Mouse (Mus musculus) hindbrain, postnatal 0 days (tissue): Measurements from ENCODE around the gene Gtf2h4. TPM values are rescaled to one million over a fixed set of nuclear protein-coding genes. Genes with fewer than 3 reads are reported as not detected.

Source experiments
- ATAC-seq: fragments of 200-750 bp; cut with Nextera tagmentation; 2 replicates; pipeline ENCODE4 v1.8.0; 2017; ENCODE audit warnings: mild to moderate bottlenecking, moderate TSS enrichment, moderate library complexity
- DNase-seq: peaks from one replicate; pipeline ENCODE4 v3.0.0-alpha.2; 2015; ENCODE audit warnings: low spot score
- H3K27ac ChIP-seq: fragments of 300-500 bp; sonication (generic); 2 replicates; pipeline ENCODE4 v1.5.1; 2014; ENCODE audit warnings: mild to moderate bottlenecking
- H3K27me3 ChIP-seq: fragments of 300-500 bp; sonication (generic); 2 replicates; pipeline ENCODE4 v1.6.1; 2014; ENCODE audit warnings: low read length, mixed read lengths; ENCODE audit not compliant: insufficient read depth
- H3K36me3 ChIP-seq: fragments of 300-500 bp; sonication (generic); 2 replicates; pipeline ENCODE4 v1.6.1; 2014; ENCODE audit warnings: low read length, mixed read lengths; ENCODE audit not compliant: insufficient read depth
- H3K4me1 ChIP-seq: fragments of 300-500 bp; sonication (generic); 2 replicates; pipeline ENCODE4 v1.6.1; 2014; ENCODE audit warnings: antibody characterized with exemption, low read length, mixed read lengths; ENCODE audit not compliant: insufficient read depth
- H3K4me2 ChIP-seq: fragments of 300-500 bp; sonication (generic); 2 replicates; pipeline ENCODE4 v1.6.1; 2014; ENCODE audit warnings: low read depth, mild to moderate bottlenecking, low read length, moderate library complexity, mixed read lengths
- H3K4me3 ChIP-seq: fragments of 300-500 bp; sonication (generic); 2 replicates; pipeline ENCODE4 v1.5.1; 2014; ENCODE audit warnings: low read length
- H3K9ac ChIP-seq: fragments of 300-500 bp; sonication (generic); replicated peaks from 2 replicates; pipeline ENCODE4 v1.6.1; 2014; ENCODE audit warnings: mild to moderate bottlenecking, low read length, moderate library complexity, mixed read lengths
- H3K9me3 ChIP-seq: fragments of 300-500 bp; sonication (generic); 2 replicates; pipeline ENCODE4 v1.6.1; 2016; ENCODE audit warnings: low read length, mixed read lengths
- CTCF ChIP-seq: IDR thresholded peaks from 2 replicates; pipeline ENCODE4 v1.5.1; 2016; ENCODE audit warnings: antibody characterized with exemption, control low read depth, low read depth
- WGBS: fragments of 180-500 bp; shearing (Covaris S2); extraction: QIAGEN DNeasy Blood & Tissue Kit; methylation state at CpG from one replicate; pipeline ENCODE4 v1.1.7; 2014; 5-methylcytosine and 5-hydroxymethylcytosine counted together
- polyA plus RNA-seq: library from polyadenylated mRNA; unstranded; fragments of >200 nt; fragmentation: Nextera tagmentation; extraction: Ambion mirVana; gene quantifications from 2 replicates; pipeline ENCODE4 v1.2.1, GENCODE M21; 2015
- total RNA-seq: library from RNA; depleted of rRNA; stranded (reverse); fragments of >200 nt; gene quantifications from 2 replicates; pipeline ENCODE4 v1.2.3, GENCODE M21; 2014

Gtf2h4 gene
- total and polyA plus RNA-seq, 2 experiments from 2014 or later: 18.6 to 27.2 TPM

GRCm38 (mm10) chr17:35691811-35692210, 18.3 kb upstream of the Gtf2h4 start:
- Histone ChIP-seq H3K4me1 (peaks cover 1% of the 10 kb centered on the region), H3K4me3 (no peak overlapping the region), H3K36me3 (peaks cover 68% of the 10 kb centered on the region), H3K27ac (no peak overlapping the region), H3K9me3 (no peaks in the 10 kb centered on the region), H3K27me3 (no peaks in the 10 kb centered on the region), H3K4me2 (no peak overlapping the region), H3K9ac (no peak overlapping the region)
- no peak for ATAC-seq
- no peak for DNase-seq
- 81% methylated on average over 4 of the region's 4 CpGs for WGBS
- no peak for TF ChIP-seq CTCF

GRCm38 (mm10) chr17:35689936-35690645, 16.6 kb upstream of the Gtf2h4 start:
- Histone ChIP-seq H3K4me3 (no peak overlapping the region), H3K9ac (no peak overlapping the region), H3K9me3 (no peaks in the 10 kb centered on the region), H3K27ac (no peak overlapping the region), H3K4me2 (no peak overlapping the region), H3K4me1 (peaks cover 5% of the 10 kb centered on the region; the same call in 1 of the 2 replicates), H3K27me3 (no peaks in the 10 kb centered on the region), H3K36me3 (peaks cover 78% of the 10 kb centered on the region)
- ATAC-seq: no peak
- DNase-seq: no peak
- WGBS: 87% methylated on average over 18 of the region's 18 CpGs
- no peak for TF ChIP-seq CTCF

DNA sequence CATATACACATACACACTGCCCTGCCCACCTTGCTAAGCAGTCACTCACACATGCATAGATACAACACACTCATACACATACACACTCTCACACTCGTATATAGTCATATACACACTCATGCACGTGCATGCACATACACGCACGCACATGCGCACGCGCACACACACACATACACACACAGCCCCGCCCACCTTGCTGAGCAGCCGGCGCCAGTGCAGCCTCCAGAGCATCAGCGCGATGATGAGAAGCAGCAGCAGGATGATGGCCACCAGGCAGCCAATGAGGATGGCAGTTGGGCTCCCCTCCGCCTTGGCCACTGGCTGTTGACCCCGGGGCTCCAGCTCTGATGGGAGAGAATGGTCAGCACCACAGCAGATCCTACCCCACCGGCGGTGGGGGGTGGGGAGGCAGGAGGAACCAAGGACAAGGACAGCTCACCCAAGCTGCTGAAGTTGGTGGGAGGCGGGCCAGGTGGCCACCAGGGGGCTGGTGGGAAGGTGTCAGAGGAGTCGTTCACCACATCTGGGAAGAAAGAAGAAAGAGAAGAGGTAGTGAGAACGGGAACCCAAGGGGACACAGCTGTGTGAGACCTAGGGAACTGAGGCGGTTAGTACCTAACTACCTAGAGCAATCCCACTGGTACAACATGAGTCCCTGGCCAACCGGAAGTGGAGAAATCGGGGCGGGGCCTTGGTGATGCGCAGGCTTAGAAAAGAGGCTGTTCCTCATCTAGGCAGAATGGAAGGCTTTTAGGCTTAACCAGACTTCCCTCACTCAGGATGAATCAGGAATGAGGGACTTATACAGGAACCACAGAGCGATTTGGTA, 15.0 kb upstream of the Gtf2h4 start:
- no peak overlapping the region for H3K9ac ChIP-seq

DNA sequence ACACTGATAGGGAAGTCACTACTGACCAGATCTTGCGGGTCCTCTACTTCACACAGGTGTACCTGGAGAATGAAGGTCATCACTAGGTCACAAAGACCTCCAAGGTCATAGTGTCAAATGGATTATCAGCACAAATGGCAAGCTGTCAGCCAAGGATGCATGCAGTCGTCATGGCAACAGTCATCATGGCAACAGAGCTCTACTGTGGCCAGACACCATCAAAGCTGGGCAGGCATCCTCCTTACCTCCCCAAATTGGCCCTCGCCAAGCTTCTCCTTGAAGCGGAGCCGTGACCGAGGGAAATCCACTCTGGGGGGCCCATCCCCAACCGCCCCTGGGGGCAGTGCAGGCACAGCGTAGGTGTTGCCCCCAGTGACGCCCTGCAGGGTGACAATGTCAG, 11.5 kb upstream of the Gtf2h4 start:
- WGBS: 45% methylated on average over 9 of the region's 9 CpGs
- peaks cover 5% of the 10 kb centered on the region; the same call in 1 of the 2 replicates for H3K4me1 ChIP-seq
- ATAC-seq (peak; percentile 55; the same call in 1 of the 2 replicates), DNase-seq (peak; percentile 71)
- H3K4me3 ChIP-seq: no peak overlapping the region
- H3K9ac ChIP-seq: no peak overlapping the region
- H3K27ac ChIP-seq: peak overlapping the region; percentile 70; the same call in 1 of the 2 replicates
- H3K36me3 ChIP-seq: peaks cover 81% of the 10 kb centered on the region
- no peak overlapping the region for H3K4me2 ChIP-seq
- no peak for TF ChIP-seq CTCF
- H3K9me3 ChIP-seq: no peaks in the 10 kb centered on the region
- H3K27me3 ChIP-seq: no peaks in the 10 kb centered on the region

More for the DNA sequence above, 15.0 kb upstream of the Gtf2h4 start:
- H3K27me3 ChIP-seq: no peaks in the 10 kb centered on the region
- peak; percentile 21; the same call in 1 of the 2 replicates for TF ChIP-seq CTCF
- H3K36me3 ChIP-seq: peaks cover 87% of the 10 kb centered on the region
- no peak for DNase-seq
- H3K4me2 ChIP-seq: no peak overlapping the region
- H3K9me3 ChIP-seq: no peaks in the 10 kb centered on the region
- WGBS: 88% methylated on average over 25 of the region's 25 CpGs
- H3K27ac ChIP-seq: no peak overlapping the region
- H3K4me3 ChIP-seq: no peak overlapping the region
- ATAC-seq: no peak
- H3K4me1 ChIP-seq: peaks cover 5% of the 10 kb centered on the region; the same call in 1 of the 2 replicates

DNA sequence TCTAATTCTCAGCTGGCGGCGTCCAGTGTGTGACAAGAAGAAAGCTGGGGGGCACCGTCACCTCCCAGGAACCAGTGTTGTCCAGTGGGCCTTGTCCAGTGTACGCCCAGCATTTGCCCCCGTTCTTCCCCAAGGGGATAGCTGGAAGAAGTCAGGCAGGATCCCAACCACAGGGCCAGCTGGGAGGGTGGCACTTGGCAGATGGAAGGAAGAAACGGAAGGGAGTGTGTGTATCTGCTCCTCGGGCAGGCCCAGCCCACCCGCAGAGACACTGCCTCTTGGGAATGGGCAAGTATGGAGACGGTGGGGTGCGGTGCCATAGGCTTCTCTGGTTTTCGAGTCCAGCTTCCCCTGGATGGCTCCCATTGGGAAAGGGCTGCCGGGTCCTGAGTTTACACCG, 8.4 kb upstream of the Gtf2h4 start:
- DNase-seq (no peak), ATAC-seq (no peak)
- no peak overlapping the region for H3K4me3 ChIP-seq
- peaks cover 50% of the 10 kb centered on the region for H3K36me3 ChIP-seq
- no peak overlapping the region for H3K27ac ChIP-seq
- 76% methylated on average over 13 of the region's 13 CpGs for WGBS
- no peak overlapping the region for H3K9ac ChIP-seq
- H3K27me3 ChIP-seq: no peaks in the 10 kb centered on the region
- H3K4me1 ChIP-seq: peaks cover 5% of the 10 kb centered on the region; the same call in 1 of the 2 replicates
- TF ChIP-seq CTCF: no peak
- no peak overlapping the region for H3K4me2 ChIP-seq
- H3K9me3 ChIP-seq: no peaks in the 10 kb centered on the region

DNA sequence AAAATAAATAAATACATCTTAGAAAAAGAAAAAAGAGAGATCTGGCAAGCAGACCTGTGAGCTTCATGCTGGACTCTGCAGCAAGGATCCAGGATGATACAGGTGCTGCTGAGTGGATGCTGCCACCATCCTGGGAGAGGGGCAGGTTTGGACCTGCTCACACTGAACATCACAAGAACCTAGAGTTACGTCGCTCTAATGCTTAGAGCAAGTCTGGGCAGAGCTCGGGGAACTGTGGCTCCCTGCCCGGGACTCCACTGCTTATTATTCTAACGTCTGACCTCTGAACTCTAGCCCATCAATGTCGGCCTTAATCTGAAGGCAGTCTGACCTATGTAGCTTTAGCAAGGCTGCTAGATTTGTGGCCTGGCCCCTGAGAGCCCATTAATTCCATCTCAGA, 7.1 kb upstream of the Gtf2h4 start:
- peaks cover 43% of the 10 kb centered on the region for H3K36me3 ChIP-seq
- peaks cover 5% of the 10 kb centered on the region; the same call in 1 of the 2 replicates for H3K4me1 ChIP-seq
- H3K9ac ChIP-seq: no peak overlapping the region
- no peak overlapping the region for H3K4me3 ChIP-seq
- no peak for TF ChIP-seq CTCF
- no peak overlapping the region for H3K27ac ChIP-seq
- WGBS: 22% methylated on average over 6 of the region's 6 CpGs
- H3K4me2 ChIP-seq: no peak overlapping the region
- H3K9me3 ChIP-seq: no peaks in the 10 kb centered on the region
- ATAC-seq (no peak), DNase-seq (no peak)
- H3K27me3 ChIP-seq: no peaks in the 10 kb centered on the region
